Mouse (Mus musculus) MEL (cell line): Measurements from ENCODE around the gene Dlg2.

Source experiments
- BHLHE40 ChIP-seq: IDR thresholded peaks from 2 replicates; pipeline ENCODE4 v1.6.1; 2012; ENCODE audit warnings: low read depth, mild to moderate bottlenecking, inconsistent platforms, low read length, improper control_type of control experiment, borderline replicate concordance
- HCFC1 ChIP-seq: IDR thresholded peaks from 2 replicates; pipeline ENCODE4 v1.6.1; 2012; ENCODE audit warnings: low read depth, mild to moderate bottlenecking, inconsistent platforms, low read length, improper control_type of control experiment, moderate library complexity
- MXI1 ChIP-seq: IDR thresholded peaks from 2 replicates; pipeline ENCODE4 v1.6.1; 2011; ENCODE audit warnings: mild to moderate bottlenecking, low read depth, low read length, improper control_type of control experiment
- RCOR1 ChIP-seq: IDR thresholded peaks from 2 replicates; pipeline ENCODE4 v1.6.1; 2012; ENCODE audit warnings: low read depth, mild to moderate bottlenecking, inconsistent platforms, low read length, improper control_type of control experiment
- TBP ChIP-seq: IDR thresholded peaks from 2 replicates; pipeline ENCODE4 v1.8.0; 2011; ENCODE audit warnings: low read depth, low read length, improper control_type of control experiment

GRCm38 (mm10) chr7:90927441-90927840 lies 451.0 kb downstream of the Dlg2 start:
- TF ChIP-seq MXI1 (no peak), TBP (no peak), RCOR1 (no peak), BHLHE40 (no peak), HCFC1 (no peak)
